Mouse (Mus musculus) midbrain, embryonic 12.5 days (tissue): ENCODE data around the gene Ephb1. TPM values are rescaled to one million over a fixed set of nuclear protein-coding genes. Genes with fewer than 3 reads are reported as not detected.

Source experiments
- ATAC-seq: fragments of 200-750 bp; cut with Nextera tagmentation; 2 replicates; pipeline ENCODE4 v1.8.0; 2017; ENCODE audit warnings: low read depth, moderate TSS enrichment, moderate library complexity; ENCODE audit not compliant: low FRiP score
- H3K27ac ChIP-seq: fragments of 300-500 bp; sonication (generic); replicated peaks from 2 replicates; pipeline ENCODE4 v1.5.1; 2016; ENCODE audit warnings: mild to moderate bottlenecking
- H3K27me3 ChIP-seq: fragments of 300-500 bp; sonication (generic); 2 replicates; pipeline ENCODE4 v1.6.1; 2016; ENCODE audit warnings: mild to moderate bottlenecking
- H3K36me3 ChIP-seq: fragments of 300-500 bp; sonication (generic); 2 replicates; pipeline ENCODE4 v1.6.1; 2016
- H3K4me1 ChIP-seq: fragments of 300-500 bp; sonication (generic); 2 replicates; pipeline ENCODE4 v1.6.1; 2016
- H3K4me2 ChIP-seq: fragments of 300-500 bp; sonication (generic); replicated peaks from 2 replicates; pipeline ENCODE4 v1.6.1; 2016; ENCODE audit warnings: mild to moderate bottlenecking, moderate library complexity
- H3K4me3 ChIP-seq: fragments of 300-500 bp; sonication (generic); 2 replicates; pipeline ENCODE4 v1.5.1; 2016; ENCODE audit warnings: mild to moderate bottlenecking
- H3K9ac ChIP-seq: fragments of 300-500 bp; sonication (generic); replicated peaks from 2 replicates; pipeline ENCODE4 v1.6.1; 2016; ENCODE audit warnings: mild to moderate bottlenecking, moderate library complexity
- H3K9me3 ChIP-seq: fragments of 300-500 bp; sonication (generic); 2 replicates; pipeline ENCODE4 v1.6.1; 2016; ENCODE audit warnings: mild to moderate bottlenecking
- WGBS: fragments of 180-500 bp; shearing (Covaris S2); methylation state at CpG from one replicate; pipeline ENCODE4 v1.1.7; 2016; 5-methylcytosine and 5-hydroxymethylcytosine counted together
- polyA plus RNA-seq: library from polyadenylated mRNA; unstranded; fragments of >200 nt; fragmentation: Nextera tagmentation; extraction: Ambion mirVana; gene quantifications from 2 replicates; pipeline ENCODE4 v1.2.1, GENCODE M21; 2016

Gene Ephb1
- polyA plus RNA-seq, 1 experiment from 2014 or later = 29.9 TPM

- H3K4me3 ChIP-seq = no peak overlapping the region
- H3K27me3 ChIP-seq = peaks cover 52% of the 10 kb centered on the region
- peaks cover 47% of the 10 kb centered on the region for H3K4me1 ChIP-seq
- peak overlapping the region; percentile 49; the same call in 1 of the 2 replicates for H3K27ac ChIP-seq
- 0 out of 2 replicates have a peak overlapping the region, but pooled peaks have one; percentile 24 for H3K9ac ChIP-seq
- H3K4me2 ChIP-seq = peak overlapping the region; percentile 22
- WGBS = 11% methylated on average over 4 of the region's 4 CpGs
- H3K9me3 ChIP-seq = no peaks in the 10 kb centered on the region
- peak; percentile 38; the same call in 1 of the 2 replicates for ATAC-seq
- no peaks in the 10 kb centered on the region for H3K36me3 ChIP-seq
These were observed 92.4 kb downstream of the Ephb1 start for GRCm38 (mm10) chr9:102262100-102262501.

GRCm38 (mm10) chr9:102261511-102261910 lies 93.0 kb downstream of the Ephb1 start:
- no peak overlapping the region for H3K4me3 ChIP-seq
- no peak overlapping the region for H3K9ac ChIP-seq
- H3K36me3 ChIP-seq = no peaks in the 10 kb centered on the region
- peak; percentile 67 for ATAC-seq
- no peaks in the 10 kb centered on the region for H3K9me3 ChIP-seq
- H3K4me1 ChIP-seq = peaks cover 44% of the 10 kb centered on the region
- peak overlapping the region; percentile 22 for H3K4me2 ChIP-seq
- 7% methylated on average over 9 of the region's 9 CpGs for WGBS
- peak overlapping the region; percentile 49; the same call in 1 of the 2 replicates for H3K27ac ChIP-seq
- H3K27me3 ChIP-seq = peaks cover 47% of the 10 kb centered on the region

GRCm38 (mm10) chr9:102256407-102256806 lies 98.1 kb downstream of the Ephb1 start:
- Histone ChIP-seq H3K9ac (no peak overlapping the region), H3K4me3 (no peak overlapping the region), H3K4me1 (peaks cover 14% of the 10 kb centered on the region), H3K9me3 (no peaks in the 10 kb centered on the region), H3K27ac (no peak overlapping the region), H3K36me3 (no peaks in the 10 kb centered on the region), H3K4me2 (no peak overlapping the region), H3K27me3 (peaks cover 39% of the 10 kb centered on the region)
- no peak for ATAC-seq
- WGBS = 90% methylated on average over 5 of the region's 5 CpGs

DNA sequence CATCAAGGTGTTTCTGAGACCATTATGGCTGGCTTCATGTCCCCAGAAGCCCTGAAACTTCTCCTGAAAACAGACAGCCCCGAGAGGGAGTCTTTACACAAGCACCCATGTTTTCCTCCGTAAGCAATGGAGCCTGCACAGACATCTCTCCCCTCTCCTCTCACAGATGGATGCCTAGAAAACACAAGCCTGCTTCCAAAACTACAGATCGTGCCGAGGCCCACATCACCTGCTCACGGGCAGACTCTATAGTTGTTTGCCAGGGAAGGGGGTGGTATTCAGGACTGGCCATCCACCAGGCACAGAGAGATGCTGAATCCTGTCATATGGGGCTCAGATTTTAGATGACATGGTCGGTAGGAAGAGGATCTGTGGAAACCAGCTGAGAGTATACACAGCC lies 98.7 kb downstream of the Ephb1 start:
- H3K4me2 ChIP-seq = no peak overlapping the region
- H3K4me3 ChIP-seq = no peak overlapping the region
- no peak overlapping the region for H3K9ac ChIP-seq
- peaks cover 39% of the 10 kb centered on the region for H3K27me3 ChIP-seq
- no peak for ATAC-seq
- 89% methylated on average over 6 of the region's 6 CpGs for WGBS
- H3K9me3 ChIP-seq = no peaks in the 10 kb centered on the region
- no peaks in the 10 kb centered on the region for H3K36me3 ChIP-seq
- no peak overlapping the region for H3K27ac ChIP-seq
- H3K4me1 ChIP-seq = peaks cover 8% of the 10 kb centered on the region

DNA sequence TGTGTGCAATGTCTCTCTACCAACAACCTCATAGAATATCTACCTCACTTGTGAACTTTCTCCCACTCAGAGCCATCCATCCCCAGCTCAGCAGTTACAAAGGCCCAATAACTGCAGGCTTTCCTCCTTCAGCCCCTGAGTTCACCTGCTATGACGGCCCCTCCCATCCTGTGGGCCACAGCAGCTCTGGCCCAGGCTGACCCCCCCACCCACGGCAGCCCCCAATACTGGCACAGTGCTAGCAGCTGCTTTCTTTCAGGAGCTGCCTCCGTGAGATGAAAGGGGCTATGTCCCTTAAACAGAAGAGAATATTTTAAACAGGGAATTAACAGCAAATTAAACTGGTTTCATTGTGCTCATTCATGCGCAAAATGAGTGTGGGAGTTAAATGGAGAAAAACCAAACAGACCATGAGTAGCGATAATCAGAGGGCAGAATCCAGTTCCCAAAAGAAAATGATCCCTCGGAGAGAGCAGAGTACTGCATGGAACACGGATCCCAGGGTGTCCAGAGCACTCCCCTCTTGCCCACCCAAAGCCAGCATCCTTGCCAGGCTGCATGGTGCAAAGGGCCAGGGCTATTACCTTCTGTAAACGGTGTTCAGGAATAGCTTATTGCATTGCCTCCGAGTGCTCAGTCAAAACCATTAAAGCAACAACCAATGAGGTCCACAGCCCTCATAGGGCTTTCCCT lies 105.2 kb downstream of the Ephb1 start:
- no peak overlapping the region for H3K9ac ChIP-seq
- H3K4me2 ChIP-seq = no peak overlapping the region
- peak; percentile 73 for ATAC-seq
- H3K4me1 ChIP-seq = peaks cover 35% of the 10 kb centered on the region
- H3K4me3 ChIP-seq = no peak overlapping the region
- peak overlapping the region; percentile 5; the same call in 1 of the 2 replicates for H3K27ac ChIP-seq
- 8% methylated on average over 9 of the region's 9 CpGs for WGBS
- no peaks in the 10 kb centered on the region for H3K36me3 ChIP-seq
- H3K9me3 ChIP-seq = no peaks in the 10 kb centered on the region
- peaks cover 47% of the 10 kb centered on the region for H3K27me3 ChIP-seq

DNA sequence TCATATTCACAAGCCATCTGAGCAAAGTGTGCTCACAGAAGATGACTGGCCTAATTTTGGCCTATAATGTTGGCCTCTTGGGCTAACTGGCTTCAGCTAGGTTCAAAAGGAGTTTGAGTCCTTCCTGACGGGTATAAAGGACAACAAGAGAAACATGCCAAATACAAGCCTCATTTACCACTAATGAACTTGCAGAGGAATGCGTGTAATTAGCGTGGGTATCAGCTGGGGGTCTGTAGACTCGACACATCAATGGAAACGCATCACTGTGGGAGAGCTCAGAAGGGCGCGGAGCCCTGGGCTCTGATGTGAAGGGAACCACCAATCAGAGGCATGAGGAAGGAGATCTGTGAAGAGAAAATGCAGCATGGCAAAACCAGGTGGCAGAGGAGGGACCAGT lies 108.9 kb downstream of the Ephb1 start:
- no peak overlapping the region for H3K9ac ChIP-seq
- WGBS = 71% methylated on average over 7 of the region's 7 CpGs
- H3K4me3 ChIP-seq = no peak overlapping the region
- no peak overlapping the region for H3K4me2 ChIP-seq
- peaks cover 59% of the 10 kb centered on the region for H3K4me1 ChIP-seq
- no peaks in the 10 kb centered on the region for H3K9me3 ChIP-seq
- peaks cover 40% of the 10 kb centered on the region for H3K27me3 ChIP-seq
- no peak for ATAC-seq
- no peaks in the 10 kb centered on the region for H3K36me3 ChIP-seq
- no peak overlapping the region for H3K27ac ChIP-seq

DNA sequence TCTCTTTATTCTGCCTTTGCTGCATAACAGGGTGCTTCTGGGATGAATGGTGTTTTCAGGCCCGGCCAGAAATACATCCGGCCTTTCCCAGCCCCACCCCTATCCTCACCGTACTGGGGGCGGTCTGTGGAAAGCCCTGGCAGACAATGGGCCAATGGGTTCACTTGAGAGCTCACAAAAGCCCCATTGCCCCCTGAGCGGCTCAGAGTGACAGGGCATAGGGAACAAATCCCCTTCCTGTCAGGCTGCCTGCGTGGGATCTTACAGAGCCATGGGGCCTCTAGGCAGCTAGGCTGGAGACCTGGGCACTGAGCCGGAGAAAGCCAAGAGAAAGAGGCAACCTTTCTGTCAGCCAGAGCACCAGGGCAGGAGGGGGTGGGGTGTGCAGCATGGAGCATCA lies 111.2 kb downstream of the Ephb1 start:
- no peaks in the 10 kb centered on the region for H3K36me3 ChIP-seq
- peaks cover 41% of the 10 kb centered on the region for H3K4me1 ChIP-seq
- H3K4me2 ChIP-seq = peak overlapping the region; percentile 12; the same call in 1 of the 2 replicates
- H3K27me3 ChIP-seq = peaks cover 30% of the 10 kb centered on the region
- peak overlapping the region; percentile 55; the same call in 1 of the 2 replicates for H3K27ac ChIP-seq
- no peak overlapping the region for H3K9ac ChIP-seq
- WGBS = 2% methylated on average over 7 of the region's 7 CpGs
- H3K9me3 ChIP-seq = no peaks in the 10 kb centered on the region
- peak; percentile 93 for ATAC-seq
- H3K4me3 ChIP-seq = no peak overlapping the region

- Histone ChIP-seq H3K4me3 (no peak overlapping the region), H3K9me3 (no peaks in the 10 kb centered on the region), H3K4me1 (peaks cover 33% of the 10 kb centered on the region), H3K27ac (no peak overlapping the region), H3K9ac (no peak overlapping the region), H3K27me3 (peaks cover 22% of the 10 kb centered on the region), H3K36me3 (no peaks in the 10 kb centered on the region), H3K4me2 (no peak overlapping the region)
- ATAC-seq = no peak
- WGBS = 78% methylated on average over 2 of the region's 2 CpGs
These were observed 112.9 kb downstream of the Ephb1 start for GRCm38 (mm10) chr9:102241546-102241945.

DNA sequence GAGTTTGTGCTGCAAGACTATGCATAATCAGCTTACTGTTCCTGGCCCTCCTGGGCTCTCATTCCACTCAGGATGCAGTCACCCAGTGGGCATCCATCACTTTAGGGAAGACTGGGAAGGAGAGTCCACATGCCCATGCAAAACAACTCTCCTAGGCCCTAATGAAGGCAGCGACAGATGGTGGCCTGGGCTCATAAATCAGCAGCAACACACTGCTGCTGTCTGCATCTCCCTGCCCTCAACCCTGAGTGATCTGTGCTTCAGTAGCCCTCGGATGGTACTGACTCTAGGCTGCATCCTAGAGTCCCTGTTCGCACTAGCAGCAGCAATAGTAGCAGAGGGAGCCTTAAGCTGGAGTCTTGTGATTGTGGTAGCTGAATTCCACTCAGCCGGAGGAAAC lies 114.3 kb downstream of the Ephb1 start:
- Histone ChIP-seq H3K9ac (no peak overlapping the region), H3K27me3 (peaks cover 16% of the 10 kb centered on the region), H3K4me1 (peaks cover 37% of the 10 kb centered on the region), H3K36me3 (no peaks in the 10 kb centered on the region), H3K27ac (peak overlapping the region; percentile 42; the same call in 1 of the 2 replicates), H3K4me2 (no peak overlapping the region), H3K4me3 (no peak overlapping the region), H3K9me3 (no peaks in the 10 kb centered on the region)
- 79% methylated on average over 4 of the region's 4 CpGs for WGBS
- ATAC-seq = no peak

DNA sequence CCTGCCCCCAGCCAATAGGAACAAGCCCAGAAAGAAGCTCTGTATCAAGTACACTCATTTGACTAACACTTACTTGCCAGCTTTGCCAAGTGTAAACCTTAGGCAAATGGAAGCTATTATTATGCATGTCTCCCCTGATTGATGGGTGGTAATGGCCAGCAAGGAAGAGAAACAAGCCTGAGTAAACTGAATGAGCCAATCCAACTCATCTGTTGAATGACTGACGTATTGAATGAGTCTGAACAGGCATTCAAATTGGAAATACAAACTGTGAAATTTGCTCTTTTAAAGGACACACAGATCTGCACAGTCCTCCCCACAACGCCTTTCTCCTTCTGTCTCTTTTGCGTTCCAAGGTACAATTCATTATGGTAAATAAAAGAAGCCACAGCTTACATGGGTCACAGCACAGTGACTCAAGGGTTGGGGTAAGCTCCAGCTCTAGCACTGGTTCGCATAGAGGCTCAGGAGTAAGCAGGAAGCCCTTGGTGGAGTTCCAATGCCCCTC lies 119.0 kb downstream of the Ephb1 start:
- Histone ChIP-seq H3K4me3 (no peak overlapping the region), H3K4me1 (peaks cover 21% of the 10 kb centered on the region), H3K9me3 (no peaks in the 10 kb centered on the region), H3K27ac (no peak overlapping the region), H3K4me2 (no peak overlapping the region), H3K9ac (no peak overlapping the region), H3K27me3 (peaks cover 22% of the 10 kb centered on the region), H3K36me3 (no peaks in the 10 kb centered on the region)
- WGBS = 28% methylated on average over 4 of the region's 4 CpGs
- peak; percentile 73 for ATAC-seq

DNA sequence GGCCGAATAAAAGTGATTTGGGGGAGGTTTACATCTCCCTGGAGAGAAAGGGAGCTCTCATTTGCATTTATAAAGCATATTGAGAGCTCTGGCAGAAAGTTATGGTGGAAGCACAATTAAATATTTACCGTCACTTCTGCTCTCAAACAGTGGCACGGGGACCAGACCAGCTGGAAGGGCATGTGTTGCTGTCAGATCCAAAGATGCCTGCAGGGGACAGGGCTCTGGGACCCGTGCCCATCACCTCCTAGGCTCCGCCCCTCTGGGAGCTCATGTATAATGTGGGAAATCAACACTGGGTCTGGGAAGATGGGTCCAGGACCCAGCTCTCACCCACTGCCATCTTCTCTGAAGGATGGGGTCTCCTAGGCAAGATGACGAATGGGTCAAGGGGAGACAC lies 123.2 kb downstream of the Ephb1 start:
- ATAC-seq = no peak
- Histone ChIP-seq H3K4me1 (peaks cover 21% of the 10 kb centered on the region), H3K9me3 (no peaks in the 10 kb centered on the region), H3K27me3 (peaks cover 17% of the 10 kb centered on the region), H3K36me3 (no peaks in the 10 kb centered on the region), H3K9ac (no peak overlapping the region), H3K4me3 (no peak overlapping the region), H3K4me2 (no peak overlapping the region), H3K27ac (no peak overlapping the region)
- 63% methylated on average over 6 of the region's 6 CpGs for WGBS

DNA sequence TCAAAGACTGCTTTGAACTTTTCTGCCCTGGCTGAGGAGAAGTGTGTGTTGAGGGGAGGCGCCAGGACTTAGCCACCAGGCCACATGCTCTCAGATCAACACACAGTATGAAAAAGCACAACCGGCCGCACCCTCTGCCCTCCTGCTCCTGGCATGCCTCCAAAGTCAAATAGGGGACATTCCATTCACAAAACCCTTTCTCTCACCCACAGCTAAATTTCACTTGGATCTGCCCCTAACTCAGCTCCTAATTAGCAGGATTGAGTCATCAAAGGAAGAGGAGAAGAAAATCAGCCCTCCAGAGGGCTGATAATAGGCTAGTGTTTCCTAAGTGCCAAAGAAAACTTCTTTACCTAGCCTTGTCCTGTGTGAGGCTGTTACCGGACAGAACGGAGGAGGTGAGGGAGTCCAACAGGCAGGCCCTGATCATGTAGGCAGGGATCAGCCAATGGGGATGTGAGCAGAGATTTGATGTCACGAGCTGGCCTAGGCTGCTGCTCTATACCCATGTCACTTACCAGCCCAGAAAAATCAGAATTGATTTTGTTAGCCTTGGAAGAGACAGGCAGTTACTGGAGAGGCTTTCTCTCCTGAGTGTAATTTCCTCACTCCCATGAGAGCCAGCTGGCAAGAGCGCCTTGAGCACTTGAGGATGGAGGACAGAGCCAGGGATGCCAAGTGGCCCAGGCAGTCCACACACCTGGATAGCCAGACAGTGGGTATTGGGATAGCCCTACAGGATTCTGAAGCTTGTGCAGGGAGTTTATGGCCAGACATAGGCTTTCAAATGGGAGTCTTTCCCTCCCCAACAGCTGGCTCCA lies 137.5 kb downstream of the Ephb1 start:
- Histone ChIP-seq H3K9ac (no peak overlapping the region), H3K4me1 (peaks cover 39% of the 10 kb centered on the region), H3K4me2 (no peak overlapping the region), H3K36me3 (peaks cover 9% of the 10 kb centered on the region), H3K4me3 (no peak overlapping the region), H3K9me3 (no peaks in the 10 kb centered on the region), H3K27ac (no peak overlapping the region), H3K27me3 (peaks cover 82% of the 10 kb centered on the region)
- 0 out of 2 replicates have a peak, but pooled peaks have one; percentile 21 for ATAC-seq
- 47% methylated on average over 7 of the region's 7 CpGs for WGBS
